Mouse (Mus musculus) heart, embryonic 15.5 days (tissue): Measurements from ENCODE around the gene Il2ra. TPM values are rescaled to one million over a fixed set of nuclear protein-coding genes. Genes with fewer than 3 reads are reported as not detected.
"Not testable (repeated sequence)": the region's sequence is repeated elsewhere in the genome, so short reads cannot be mapped to it uniquely, and the experiment has no call there.

Source experiments
- ATAC-seq: fragments of 200-750 bp; cut with Nextera tagmentation; replicated peaks from 2 replicates; pipeline ENCODE4 v1.8.0; 2017; ENCODE audit warnings: low read depth, moderate TSS enrichment; ENCODE audit not compliant: insufficient number of reproducible peaks, insufficient read depth, low FRiP score
- H3K27ac ChIP-seq: fragments of 300-500 bp; sonication (generic); 2 replicates; pipeline ENCODE4 v1.5.1; 2015; ENCODE audit warnings: mild to moderate bottlenecking, inconsistent platforms
- H3K27me3 ChIP-seq: fragments of 300-500 bp; sonication (generic); 2 replicates; pipeline ENCODE4 v1.6.1; 2015; ENCODE audit warnings: inconsistent platforms
- H3K36me3 ChIP-seq: fragments of 300-500 bp; sonication (generic); 2 replicates; pipeline ENCODE4 v1.6.1; 2015; ENCODE audit warnings: mild to moderate bottlenecking, inconsistent platforms
- H3K4me1 ChIP-seq: fragments of 300-500 bp; sonication (generic); replicated peaks from 2 replicates; pipeline ENCODE4 v1.6.1; 2015; ENCODE audit warnings: inconsistent platforms
- H3K4me2 ChIP-seq: fragments of 300-500 bp; sonication (generic); 2 replicates; pipeline ENCODE4 v1.6.1; 2015; ENCODE audit warnings: inconsistent platforms, mild to moderate bottlenecking, moderate library complexity
- H3K4me3 ChIP-seq: fragments of 300-500 bp; sonication (generic); 2 replicates; pipeline ENCODE4 v1.5.1; 2015; ENCODE audit warnings: mild to moderate bottlenecking, inconsistent platforms
- H3K9ac ChIP-seq: fragments of 300-500 bp; sonication (generic); 2 replicates; pipeline ENCODE4 v1.6.1; 2015; ENCODE audit warnings: mild to moderate bottlenecking, inconsistent platforms
- H3K9me3 ChIP-seq: fragments of 300-500 bp; sonication (generic); replicated peaks from 2 replicates; pipeline ENCODE4 v1.6.1; 2016; ENCODE audit warnings: inconsistent platforms
- WGBS: fragments of 180-500 bp; shearing (Covaris S2); methylation state at CpG from one replicate; pipeline ENCODE4 v1.1.7; 2015; ENCODE audit warnings: mixed read lengths; 5-methylcytosine and 5-hydroxymethylcytosine counted together
- polyA plus RNA-seq: library from polyadenylated mRNA; unstranded; fragments of >200 nt; fragmentation: Nextera tagmentation; extraction: Ambion mirVana; gene quantifications from 2 replicates; pipeline ENCODE4 v1.2.1, GENCODE M21; 2015

Il2ra gene
- polyA plus RNA-seq = 1.6 and 17.9 TPM in 2 replicates

- no peaks in the 10 kb centered on the region for H3K4me1 ChIP-seq
- WGBS = 74% methylated on average over 3 of the region's 3 CpGs
- H3K36me3 ChIP-seq = no peaks in the 10 kb centered on the region
- H3K9me3 ChIP-seq = no peaks in the 10 kb centered on the region
- ATAC-seq = 0 out of 2 replicates have a peak, but pooled peaks have one; percentile 31
- H3K9ac ChIP-seq = no peak within 1 kb of the TSS
- no peak within 1 kb of the TSS for H3K27ac ChIP-seq
- no peak within 1 kb of the TSS for H3K4me3 ChIP-seq
- H3K4me2 ChIP-seq = no peak within 1 kb of the TSS
- H3K27me3 ChIP-seq = no peaks in the 10 kb centered on the region
These were observed at the start of gene Il2ra for GRCm38 (mm10) chr2:11642451-11642941. Gene Il2ra (plus strand): TSS chr2:11642807.

GRCm38 (mm10) chr2:11596690-11597089, 45.9 kb upstream of the Il2ra start:
- 79% methylated on average over 2 of the region's 2 CpGs for WGBS
- H3K4me2 ChIP-seq = no peak overlapping the region
- no peak overlapping the region for H3K9ac ChIP-seq
- no peak overlapping the region for H3K27ac ChIP-seq
- H3K36me3 ChIP-seq = peaks cover 83% of the 10 kb centered on the region
- peaks cover 6% of the 10 kb centered on the region for H3K4me1 ChIP-seq
- ATAC-seq = no peak
- no peaks in the 10 kb centered on the region for H3K27me3 ChIP-seq
- no peaks in the 10 kb centered on the region for H3K9me3 ChIP-seq
- H3K4me3 ChIP-seq = no peak overlapping the region

- no peak overlapping the region for H3K27ac ChIP-seq
- 96% methylated on average over 7 of the region's 7 CpGs for WGBS
- H3K4me1 ChIP-seq = peaks cover 13% of the 10 kb centered on the region
- no peak for ATAC-seq
- peaks cover 70% of the 10 kb centered on the region for H3K36me3 ChIP-seq
- no peaks in the 10 kb centered on the region for H3K9me3 ChIP-seq
- H3K4me3 ChIP-seq = no peak overlapping the region
- H3K27me3 ChIP-seq = no peaks in the 10 kb centered on the region
- H3K4me2 ChIP-seq = no peak overlapping the region
- H3K9ac ChIP-seq = no peak overlapping the region
These were observed 44.7 kb upstream of the Il2ra start for GRCm38 (mm10) chr2:11597906-11598305.

- Histone ChIP-seq H3K4me2 (peak overlapping the region; percentile 79), H3K9ac (peak overlapping the region; percentile 98), H3K27ac (no peak overlapping the region), H3K27me3 (no peaks in the 10 kb centered on the region), H3K36me3 (peaks cover 38% of the 10 kb centered on the region), H3K9me3 (no peaks in the 10 kb centered on the region), H3K4me1 (peaks cover 15% of the 10 kb centered on the region), H3K4me3 (peak overlapping the region; percentile 83)
- WGBS = 69% methylated on average over 6 of the region's 6 CpGs
- ATAC-seq = no peak
These were observed 40.8 kb upstream of the Il2ra start for GRCm38 (mm10) chr2:11601795-11602194.

GRCm38 (mm10) chr2:11602506-11603489, 39.8 kb upstream of the Il2ra start:
- no peaks in the 10 kb centered on the region for H3K27me3 ChIP-seq
- H3K4me1 ChIP-seq = peaks cover 15% of the 10 kb centered on the region
- peak overlapping the region; percentile 98 for H3K9ac ChIP-seq
- peak overlapping the region; percentile 61 for H3K27ac ChIP-seq
- peaks cover 28% of the 10 kb centered on the region for H3K36me3 ChIP-seq
- H3K4me3 ChIP-seq = peak overlapping the region; percentile 83
- H3K4me2 ChIP-seq = peak overlapping the region; percentile 79
- H3K9me3 ChIP-seq = no peaks in the 10 kb centered on the region
- ATAC-seq = peak; percentile 98
- WGBS = under 1% methylated on average over 78 of the region's 78 CpGs

- H3K4me1 ChIP-seq = peaks cover 15% of the 10 kb centered on the region
- H3K9me3 ChIP-seq = no peaks in the 10 kb centered on the region
- 87% methylated on average over 5 of the region's 5 CpGs for WGBS
- H3K27me3 ChIP-seq = no peaks in the 10 kb centered on the region
- H3K9ac ChIP-seq = peak within 1 kb of the TSS; percentile 98
- H3K27ac ChIP-seq = peak within 1 kb of the TSS; percentile 61
- H3K4me2 ChIP-seq = peak within 1 kb of the TSS; percentile 79
- H3K4me3 ChIP-seq = peak within 1 kb of the TSS; percentile 83
- no peak for ATAC-seq
- H3K36me3 ChIP-seq = peaks cover 18% of the 10 kb centered on the region; the same call in 1 of the 2 replicates
These were observed 38.6 kb upstream of the Il2ra start, which contains the start of gene Rbm17 for GRCm38 (mm10) chr2:11604053-11604452. Gene Rbm17 (minus strand): TSS chr2:11604153.

- H3K27me3 ChIP-seq = no peaks in the 10 kb centered on the region
- H3K9ac ChIP-seq = no peak overlapping the region
- H3K9me3 ChIP-seq = no peaks in the 10 kb centered on the region
- H3K4me3 ChIP-seq = no peak overlapping the region
- H3K36me3 ChIP-seq = peaks cover 12% of the 10 kb centered on the region; the same call in 1 of the 2 replicates
- no peak overlapping the region for H3K27ac ChIP-seq
- H3K4me2 ChIP-seq = no peak overlapping the region
- ATAC-seq = no peak
- H3K4me1 ChIP-seq = peaks cover 15% of the 10 kb centered on the region
These were observed 37.7 kb upstream of the Il2ra start for GRCm38 (mm10) chr2:11604911-11605310.

- WGBS = 69% methylated on average over 4 of the region's 4 CpGs
- not testable (repeated sequence) for ATAC-seq, H3K4me2 ChIP-seq, H3K9me3 ChIP-seq, H3K36me3 ChIP-seq, H3K9ac ChIP-seq, H3K4me1 ChIP-seq, H3K4me3 ChIP-seq, H3K27me3 ChIP-seq, H3K27ac ChIP-seq
These were observed 35.9 kb upstream of the Il2ra start for GRCm38 (mm10) chr2:11606718-11607117.

GRCm38 (mm10) chr2:11612939-11613338, 29.7 kb upstream of the Il2ra start:
- H3K9me3 ChIP-seq, H3K36me3 ChIP-seq, ATAC-seq, H3K9ac ChIP-seq, H3K4me1 ChIP-seq, H3K4me2 ChIP-seq, H3K27ac ChIP-seq, H3K4me3 ChIP-seq, H3K27me3 ChIP-seq: not testable (repeated sequence)
- WGBS = 79% methylated on average over 6 of the region's 6 CpGs

GRCm38 (mm10) chr2:11616846-11617245, 25.8 kb upstream of the Il2ra start:
- no peak overlapping the region for H3K4me3 ChIP-seq
- H3K9ac ChIP-seq = no peak overlapping the region
- no peak overlapping the region for H3K27ac ChIP-seq
- no peak overlapping the region for H3K4me2 ChIP-seq
- no peaks in the 10 kb centered on the region for H3K27me3 ChIP-seq
- H3K4me1 ChIP-seq = no peaks in the 10 kb centered on the region
- H3K9me3 ChIP-seq = no peaks in the 10 kb centered on the region
- WGBS = 81% methylated on average over 9 of the region's 9 CpGs
- no peak for ATAC-seq
- H3K36me3 ChIP-seq = no peaks in the 10 kb centered on the region

- Histone ChIP-seq H3K36me3 (no peaks in the 10 kb centered on the region), H3K9ac (no peak overlapping the region), H3K27ac (no peak overlapping the region), H3K9me3 (no peaks in the 10 kb centered on the region), H3K4me3 (no peak overlapping the region), H3K4me1 (no peaks in the 10 kb centered on the region), H3K27me3 (no peaks in the 10 kb centered on the region), H3K4me2 (no peak overlapping the region)
- WGBS = 66% methylated on average over 2 of the region's 2 CpGs
- no peak for ATAC-seq
These were observed 23.0 kb upstream of the Il2ra start for GRCm38 (mm10) chr2:11619598-11619997.
